Mouse (Mus musculus) intestine, embryonic 14.5 days (tissue): ENCODE data around the gene Setd2. TPM values are rescaled to one million over a fixed set of nuclear protein-coding genes. Genes with fewer than 3 reads are reported as not detected.

Experiments used
- ATAC-seq: fragments of 200-750 bp; cut with Nextera tagmentation; replicated peaks from 2 replicates; pipeline ENCODE4 v1.8.0; 2017; ENCODE audit warnings: low read depth, moderate number of reproducible peaks, moderate TSS enrichment, moderate library complexity; ENCODE audit not compliant: low FRiP score, low TSS enrichment
- DNase-seq: peaks from one replicate; pipeline ENCODE4 v3.0.0-alpha.2; 2018; ENCODE audit warnings: low spot score
- H3K27ac ChIP-seq: fragments of 300-500 bp; sonication (generic); 2 replicates; pipeline ENCODE4 v1.5.1; 2014; ENCODE audit warnings: low read depth, mild to moderate bottlenecking, control low read depth
- H3K27me3 ChIP-seq: fragments of 300-500 bp; sonication (generic); replicated peaks from 2 replicates; pipeline ENCODE4 v1.6.1; 2014; ENCODE audit warnings: low read length, control low read depth; ENCODE audit not compliant: control insufficient read depth, insufficient read depth
- H3K36me3 ChIP-seq: fragments of 300-500 bp; sonication (generic); 2 replicates; pipeline ENCODE4 v1.6.1; 2014; ENCODE audit warnings: low read length, control low read depth; ENCODE audit not compliant: control insufficient read depth, insufficient read depth
- H3K4me1 ChIP-seq: fragments of 300-500 bp; sonication (generic); replicated peaks from 2 replicates; pipeline ENCODE4 v1.6.1; 2014; ENCODE audit warnings: low read length, control low read depth, mixed read lengths; ENCODE audit not compliant: control insufficient read depth, insufficient read depth
- H3K4me2 ChIP-seq: fragments of 300-500 bp; sonication (generic); 2 replicates; pipeline ENCODE4 v1.6.1; 2014; ENCODE audit warnings: low read length
- H3K4me3 ChIP-seq: fragments of 300-500 bp; sonication (generic); 2 replicates; pipeline ENCODE4 v1.5.1; 2014; ENCODE audit warnings: low read depth, low read length, control low read depth, mixed read lengths
- H3K9ac ChIP-seq: fragments of 300-500 bp; sonication (generic); 2 replicates; pipeline ENCODE4 v1.6.1; 2014; ENCODE audit warnings: mild to moderate bottlenecking, low read length
- H3K9me3 ChIP-seq: fragments of 300-500 bp; sonication (generic); 2 replicates; pipeline ENCODE4 v1.6.1; 2016; ENCODE audit warnings: low read length, control low read depth; ENCODE audit not compliant: control insufficient read depth
- WGBS: fragments of 180-500 bp; shearing (Covaris S2); extraction: QIAGEN DNeasy Blood & Tissue Kit; methylation state at CpG from one replicate; pipeline ENCODE4 v1.1.7; 2014; 5-methylcytosine and 5-hydroxymethylcytosine counted together
- polyA plus RNA-seq: library from polyadenylated mRNA; unstranded; fragments of >200 nt; fragmentation: Nextera tagmentation; extraction: Ambion mirVana; gene quantifications from 2 replicates; pipeline ENCODE4 v1.2.1, GENCODE M21; 2014

Setd2 gene
- polyA plus RNA-seq, 1 experiment from 2014 or later: 49.7 TPM

GRCm38 (mm10) chr9:110630171-110630570, 97.8 kb downstream of the Setd2 start:
- ATAC-seq (no peak), DNase-seq (no peak)
- Histone ChIP-seq H3K4me2 (no peak overlapping the region), H3K9me3 (no peaks in the 10 kb centered on the region), H3K9ac (no peak overlapping the region), H3K4me3 (no peak overlapping the region), H3K36me3 (0 out of 2 replicates have a peak, but pooled peaks cover 3% of the 10 kb centered on the region), H3K4me1 (0 out of 2 replicates have a peak, but pooled peaks cover 2% of the 10 kb centered on the region), H3K27ac (no peak overlapping the region), H3K27me3 (peaks cover 20% of the 10 kb centered on the region)
- 91% methylated on average over 15 of the region's 15 CpGs for WGBS

GRCm38 (mm10) chr9:110631191-110631590, 98.8 kb downstream of the Setd2 start:
- no peaks in the 10 kb centered on the region for H3K9me3 ChIP-seq
- H3K9ac ChIP-seq: no peak overlapping the region
- H3K4me2 ChIP-seq: peak overlapping the region; percentile 29
- DNase-seq (peak; percentile 75), ATAC-seq (no peak)
- H3K27me3 ChIP-seq: peaks cover 20% of the 10 kb centered on the region
- WGBS: 21% methylated on average over 10 of the region's 10 CpGs
- H3K27ac ChIP-seq: no peak overlapping the region
- H3K4me1 ChIP-seq: no peaks in the 10 kb centered on the region
- H3K4me3 ChIP-seq: no peak overlapping the region
- 0 out of 2 replicates have a peak, but pooled peaks cover 3% of the 10 kb centered on the region for H3K36me3 ChIP-seq

- ATAC-seq (no peak), DNase-seq (no peak)
- WGBS: 29% methylated on average over 30 of the region's 30 CpGs
- no peaks in the 10 kb centered on the region for H3K9me3 ChIP-seq
- H3K4me3 ChIP-seq: no peak overlapping the region
- peaks cover 20% of the 10 kb centered on the region for H3K27me3 ChIP-seq
- H3K27ac ChIP-seq: no peak overlapping the region
- no peaks in the 10 kb centered on the region for H3K4me1 ChIP-seq
- no peak overlapping the region for H3K9ac ChIP-seq
- 0 out of 2 replicates have a peak, but pooled peaks cover 3% of the 10 kb centered on the region for H3K36me3 ChIP-seq
- peak overlapping the region; percentile 29 for H3K4me2 ChIP-seq
These were observed 99.4 kb downstream of the Setd2 start for GRCm38 (mm10) chr9:110631651-110632275.

- Histone ChIP-seq H3K27ac (no peak overlapping the region), H3K4me2 (no peak overlapping the region), H3K9me3 (no peaks in the 10 kb centered on the region), H3K4me3 (no peak overlapping the region), H3K4me1 (no peaks in the 10 kb centered on the region), H3K9ac (no peak overlapping the region), H3K36me3 (0 out of 2 replicates have a peak, but pooled peaks cover 3% of the 10 kb centered on the region), H3K27me3 (peaks cover 20% of the 10 kb centered on the region)
- 78% methylated on average over 15 of the region's 15 CpGs for WGBS
- no peak for ATAC-seq
- no peak for DNase-seq
These were observed 100.3 kb downstream of the Setd2 start for GRCm38 (mm10) chr9:110632671-110633070.

GRCm38 (mm10) chr9:110633882-110634281, 101.5 kb downstream of the Setd2 start:
- ATAC-seq (no peak), DNase-seq (no peak)
- 78% methylated on average over 17 of the region's 17 CpGs for WGBS
- H3K4me3 ChIP-seq: no peak overlapping the region
- no peak overlapping the region for H3K4me2 ChIP-seq
- peaks cover 20% of the 10 kb centered on the region for H3K27me3 ChIP-seq
- 0 out of 2 replicates have a peak, but pooled peaks cover 9% of the 10 kb centered on the region for H3K36me3 ChIP-seq
- no peak overlapping the region for H3K9ac ChIP-seq
- H3K9me3 ChIP-seq: no peaks in the 10 kb centered on the region
- H3K27ac ChIP-seq: no peak overlapping the region
- H3K4me1 ChIP-seq: no peaks in the 10 kb centered on the region

GRCm38 (mm10) chr9:110635225-110635624, 102.8 kb downstream of the Setd2 start:
- Histone ChIP-seq H3K36me3 (0 out of 2 replicates have a peak, but pooled peaks cover 9% of the 10 kb centered on the region), H3K4me1 (no peaks in the 10 kb centered on the region), H3K9ac (no peak overlapping the region), H3K27ac (no peak overlapping the region), H3K27me3 (peaks cover 20% of the 10 kb centered on the region), H3K4me3 (no peak overlapping the region), H3K9me3 (no peaks in the 10 kb centered on the region), H3K4me2 (no peak overlapping the region)
- DNase-seq: peak; percentile 96
- 6% methylated on average over 19 of the region's 19 CpGs for WGBS
- peak; percentile 50; the same call in 1 of the 2 replicates for ATAC-seq

GRCm38 (mm10) chr9:110638611-110639021, 106.2 kb downstream of the Setd2 start:
- WGBS: 86% methylated on average over 10 of the region's 10 CpGs
- no peaks in the 10 kb centered on the region for H3K4me1 ChIP-seq
- H3K4me2 ChIP-seq: no peak overlapping the region
- H3K27ac ChIP-seq: no peak overlapping the region
- no peak for DNase-seq
- H3K9me3 ChIP-seq: no peaks in the 10 kb centered on the region
- 0 out of 2 replicates have a peak, but pooled peaks cover 6% of the 10 kb centered on the region for H3K36me3 ChIP-seq
- ATAC-seq: no peak
- no peak overlapping the region for H3K9ac ChIP-seq
- no peaks in the 10 kb centered on the region for H3K27me3 ChIP-seq
- H3K4me3 ChIP-seq: no peak overlapping the region

- H3K9me3 ChIP-seq: no peaks in the 10 kb centered on the region
- no peak overlapping the region for H3K27ac ChIP-seq
- H3K36me3 ChIP-seq: 0 out of 2 replicates have a peak, but pooled peaks cover 6% of the 10 kb centered on the region
- no peaks in the 10 kb centered on the region for H3K4me1 ChIP-seq
- no peak overlapping the region for H3K4me3 ChIP-seq
- DNase-seq (no peak), ATAC-seq (no peak)
- no peaks in the 10 kb centered on the region for H3K27me3 ChIP-seq
- no peak overlapping the region for H3K9ac ChIP-seq
- 77% methylated on average over 5 of the region's 5 CpGs for WGBS
- no peak overlapping the region for H3K4me2 ChIP-seq
These were observed 108.6 kb downstream of the Setd2 start for GRCm38 (mm10) chr9:110641006-110641405.
